Mouse (Mus musculus): ENCODE measurements around the gene Ppm1a.
"Not testable (repeated sequence)": the region's sequence is repeated elsewhere in the genome, so short reads cannot be mapped to it uniquely, and the experiment has no call there.

Gene Ppm1a

DNA sequence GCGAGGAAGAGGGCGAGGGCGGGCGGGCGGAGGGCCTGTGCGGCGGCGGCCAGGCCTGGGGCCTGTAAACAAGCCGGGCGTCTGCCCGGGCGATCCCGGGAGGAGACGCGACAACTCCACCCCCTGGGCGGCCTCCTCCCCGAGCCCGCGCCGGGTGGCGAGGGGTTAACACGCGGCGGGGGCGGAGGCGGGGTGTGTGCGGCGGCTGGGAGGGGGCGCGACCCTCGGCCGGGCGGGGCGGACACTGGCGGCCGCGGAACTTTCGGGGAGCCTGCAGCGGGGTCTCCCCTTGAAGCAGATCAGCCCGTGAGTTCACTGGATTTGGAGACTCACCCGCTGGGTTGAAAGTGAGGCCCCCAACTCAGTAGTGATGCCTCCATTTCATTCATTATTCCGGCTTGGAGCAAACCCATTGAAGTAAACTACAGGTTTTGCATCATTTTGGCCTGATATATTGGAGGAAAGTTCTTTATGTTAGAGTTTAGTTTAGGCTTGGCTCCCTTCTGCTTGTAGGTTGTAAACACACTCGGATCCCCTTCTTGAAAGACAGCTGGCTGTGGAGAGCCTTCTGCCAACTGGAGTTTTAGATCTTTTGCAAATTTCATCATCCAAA lies 4.5 kb downstream of the Ppm1a start:
- DNase-seq (ENCODE audit: low spot score in 2 of 2), result peak; percentile 60

DNA sequence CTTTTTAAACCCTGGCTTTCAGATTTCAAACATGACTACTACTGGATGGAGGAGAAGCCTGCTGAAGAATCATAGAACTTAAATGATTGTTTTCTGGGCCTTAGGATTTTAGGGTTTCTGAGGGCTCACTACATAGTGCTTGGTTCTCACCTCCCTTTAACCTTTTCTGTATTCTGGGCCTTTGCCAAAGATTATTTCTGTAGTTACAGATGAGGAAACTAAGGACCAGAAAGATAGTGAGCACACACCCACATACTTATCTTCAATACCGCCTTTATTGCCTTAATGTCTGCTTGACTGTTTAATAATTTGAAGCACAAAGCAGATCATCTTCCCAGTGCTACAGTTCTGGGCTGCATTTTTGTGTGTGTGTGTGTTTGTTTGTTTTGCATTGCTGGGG lies 5.2 kb downstream of the Ppm1a start:
- no peak for DNase-seq (ENCODE audit: low spot score in 2 of 2)

DNA sequence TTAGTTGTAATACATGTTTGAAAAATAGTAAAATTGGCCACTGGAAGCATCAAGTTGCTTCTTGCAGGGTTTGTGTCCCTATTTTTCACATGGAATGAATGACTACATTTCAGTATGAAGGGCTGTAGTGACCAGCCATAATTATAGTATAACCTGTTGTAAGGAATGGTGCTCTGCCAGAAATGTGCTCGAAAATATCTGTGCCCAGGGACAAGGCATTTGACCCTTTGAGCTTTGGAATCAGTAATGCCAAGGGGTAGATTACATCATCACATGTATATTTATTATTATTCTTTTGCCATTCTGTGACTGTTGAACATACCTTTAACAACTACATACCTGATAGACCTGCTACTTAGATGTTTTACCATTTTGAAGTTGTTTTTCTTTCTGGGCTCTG lies 5.9 kb downstream of the Ppm1a start:
- no peak for DNase-seq (ENCODE audit: low spot score in 2 of 2)

DNA sequence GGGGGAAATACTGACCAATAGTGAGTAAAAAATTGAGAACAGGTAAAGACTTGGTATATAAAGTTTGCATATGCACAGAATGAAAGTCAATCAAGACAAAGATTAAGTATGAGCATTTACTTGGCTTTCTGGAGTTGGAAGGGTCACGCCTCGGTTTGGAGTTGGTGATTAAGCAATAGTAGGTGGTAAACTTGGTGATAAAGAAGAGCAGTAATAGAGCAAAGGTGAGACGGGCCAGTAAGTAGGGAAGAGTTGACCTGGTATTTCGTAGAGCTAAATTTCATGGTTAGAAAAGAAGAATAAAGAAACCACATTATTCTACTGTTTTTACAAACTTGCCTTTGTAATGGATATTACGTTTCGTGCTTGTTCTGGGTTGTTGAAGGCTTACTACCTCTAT lies 10.6 kb downstream of the Ppm1a start:
- DNase-seq (ENCODE audit: low spot score in 2 of 2), result no peak

DNA sequence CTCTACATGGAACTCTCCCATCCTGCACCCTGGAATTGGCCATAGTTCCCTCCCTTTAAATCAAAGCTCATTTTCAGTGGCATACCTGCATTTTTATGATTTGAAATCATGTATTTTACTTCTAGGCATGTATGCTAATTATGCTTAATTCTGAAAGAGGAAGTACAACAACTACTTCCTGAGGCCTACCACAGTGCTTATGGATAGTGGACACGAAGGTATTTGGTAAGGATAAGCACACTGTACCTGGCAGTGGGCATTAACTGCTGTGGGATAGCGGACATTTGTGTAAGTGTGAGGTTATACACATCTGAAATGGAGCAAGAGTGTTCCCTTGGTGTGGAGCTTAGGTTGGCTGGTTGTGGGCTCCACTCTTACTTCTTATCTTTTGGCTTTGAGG lies 11.0 kb downstream of the Ppm1a start:
- DNase-seq (ENCODE audit: low spot score in 2 of 2), result no peak

DNA sequence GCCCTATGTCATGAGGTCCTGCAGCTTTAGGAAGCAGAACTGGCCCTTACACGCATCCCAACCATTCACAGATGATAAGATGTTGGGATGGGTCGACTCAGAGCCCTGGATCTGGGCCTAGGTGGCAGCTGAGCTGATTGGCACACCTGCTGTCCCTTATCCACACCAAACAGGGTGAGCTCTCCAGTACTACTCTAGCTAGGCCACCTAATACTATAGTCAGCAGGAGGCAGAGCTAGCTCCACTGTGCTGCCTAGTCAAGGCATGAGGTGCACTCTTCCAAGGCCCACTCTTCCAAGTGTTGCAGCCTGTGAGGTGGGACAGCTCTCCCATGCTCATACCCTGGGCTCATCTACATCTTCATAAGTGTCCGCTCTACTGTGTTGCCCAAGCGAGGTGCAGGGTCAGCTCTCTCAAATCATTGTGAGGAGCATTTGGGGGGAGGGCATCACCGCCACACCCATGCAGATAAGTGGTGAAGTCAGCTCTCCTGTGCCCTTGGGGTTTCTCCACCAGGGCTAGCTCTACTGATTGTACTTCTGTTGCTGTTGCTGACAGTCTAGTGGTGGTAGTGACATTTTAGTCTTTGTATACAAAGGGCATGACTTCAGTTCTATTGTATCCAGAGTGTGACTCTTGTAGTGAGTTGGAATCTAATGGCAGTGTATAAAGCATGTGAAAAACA lies 12.4 kb downstream of the Ppm1a start:
- DNase-seq (ENCODE audit: low spot score in 2 of 2), result no peak

DNA sequence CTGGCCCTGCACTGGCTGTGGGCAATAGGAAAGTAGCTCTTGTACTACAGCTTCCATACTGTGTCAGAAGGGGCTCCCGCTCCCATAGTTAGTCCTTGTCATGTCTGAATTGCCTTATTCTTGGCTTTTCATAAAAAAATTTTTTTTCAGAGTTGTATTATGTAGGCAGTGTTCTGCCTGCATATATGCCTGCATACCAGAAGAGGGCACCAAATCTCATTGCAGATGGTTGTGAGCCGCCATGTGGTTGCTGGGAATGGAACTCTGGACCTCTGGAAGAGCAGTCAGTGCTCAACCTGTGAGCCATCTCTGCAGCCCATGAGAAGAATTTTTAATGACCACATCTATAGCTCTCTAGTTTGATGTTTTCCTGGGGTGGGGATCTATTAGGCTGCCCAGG lies 13.9 kb downstream of the Ppm1a start:
- no peak for DNase-seq (ENCODE audit: low spot score in 2 of 2)

DNA sequence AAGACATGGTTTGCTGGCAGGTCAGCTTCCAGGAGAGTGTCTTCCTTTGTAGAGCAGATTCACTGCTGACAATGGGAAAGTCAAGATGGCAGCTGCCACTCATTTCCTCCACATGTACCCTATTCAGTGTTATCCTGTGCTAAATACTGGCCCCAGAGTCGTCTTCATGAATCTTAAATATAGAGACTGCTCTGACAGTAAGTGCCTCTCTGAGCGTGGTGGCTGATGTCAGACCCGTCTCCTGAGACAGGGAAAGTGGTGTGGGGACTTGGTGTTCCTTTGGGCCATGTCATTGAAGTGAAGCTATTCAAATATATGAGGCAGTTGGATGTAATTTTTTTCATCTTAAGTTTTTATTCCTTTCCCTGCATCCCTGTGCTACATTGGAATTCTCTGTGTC lies 14.5 kb downstream of the Ppm1a start:
- DNase-seq (ENCODE audit: low spot score in 2 of 2), result no peak

DNA sequence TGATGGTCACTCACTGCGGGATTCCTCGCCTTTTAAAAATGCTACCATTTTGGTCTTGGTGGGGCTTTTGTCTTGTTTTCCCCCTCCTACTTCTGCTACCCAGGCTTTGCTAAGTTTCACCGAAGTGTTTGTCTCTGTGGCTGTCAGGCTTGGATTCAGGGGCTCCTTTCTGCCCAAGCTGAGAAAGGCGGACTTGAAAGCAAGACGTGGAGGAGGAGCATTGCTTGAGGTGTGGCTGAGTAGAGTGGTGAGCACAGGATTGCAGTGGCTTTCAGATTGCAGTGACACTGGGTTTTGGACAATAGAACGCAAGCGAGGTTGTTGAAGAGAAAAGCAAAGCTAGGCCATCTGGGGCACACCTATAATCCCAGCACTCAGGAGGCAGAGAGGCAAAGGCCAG lies 16.7 kb downstream of the Ppm1a start:
- DNase-seq (ENCODE audit: low spot score in 2 of 2), result no peak

DNA sequence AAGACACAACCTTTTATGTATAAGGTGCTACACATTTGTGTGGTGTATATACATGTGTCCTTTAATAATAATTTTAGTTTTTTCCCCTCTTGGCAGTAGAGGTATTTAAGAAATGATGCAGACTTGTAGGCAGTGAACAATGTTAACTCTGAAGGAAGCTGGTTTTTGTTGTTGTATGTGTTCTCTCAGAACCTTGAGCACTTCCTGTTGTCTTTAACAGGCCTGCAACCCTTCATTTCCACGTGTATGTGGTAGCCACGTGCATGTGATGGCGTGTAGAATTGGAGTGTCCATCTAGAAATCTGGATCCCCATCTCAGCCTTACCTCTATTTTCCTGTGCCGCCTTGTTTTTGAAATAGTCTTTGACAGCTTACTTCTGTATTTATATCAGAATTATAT lies 20.0 kb downstream of the Ppm1a start:
- no peak for DNase-seq (ENCODE audit: low spot score in 2 of 2)

DNA sequence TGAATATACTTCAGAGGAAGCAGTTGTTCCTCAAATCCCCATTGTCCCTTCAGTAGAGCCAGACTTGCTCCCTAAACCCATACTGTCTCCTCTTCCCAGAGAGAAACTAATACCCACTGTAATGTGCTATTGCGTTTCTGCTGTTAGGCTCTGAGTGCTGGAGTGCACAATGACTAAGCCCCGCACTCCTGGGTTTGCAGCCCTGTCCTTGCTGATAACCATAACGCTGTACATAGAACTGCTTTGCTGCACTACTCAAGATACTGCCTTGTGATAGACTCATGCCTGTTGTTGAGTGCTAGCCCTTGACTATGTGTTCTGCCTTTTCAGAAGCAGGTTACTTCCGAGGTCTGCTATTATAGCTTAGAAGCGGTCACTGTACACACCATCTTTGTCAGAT lies 22.9 kb downstream of the Ppm1a start:
- no peak for DNase-seq (ENCODE audit: low spot score in 2 of 2)

DNA sequence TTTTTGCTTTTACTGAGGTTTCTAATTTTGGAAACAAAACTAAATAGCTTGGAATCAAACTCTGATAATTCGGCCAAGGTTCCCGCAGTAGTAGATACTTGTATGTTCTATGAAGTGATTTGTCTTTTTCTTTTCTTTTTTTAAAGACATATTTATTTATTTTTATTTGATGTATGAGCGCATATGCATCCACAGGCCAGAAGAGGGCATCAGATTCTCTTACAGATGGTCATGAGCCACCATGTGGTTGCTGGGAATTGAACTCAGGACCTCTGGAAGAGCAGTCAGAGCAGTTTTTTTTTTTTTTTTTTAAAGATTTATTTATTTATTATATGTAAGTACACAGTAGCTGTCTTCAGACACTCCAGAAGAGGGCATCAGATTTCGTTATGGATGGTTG lies 25.5 kb downstream of the Ppm1a start:
- not testable (repeated sequence) for DNase-seq (ENCODE audit: low spot score in 2 of 2)

DNA sequence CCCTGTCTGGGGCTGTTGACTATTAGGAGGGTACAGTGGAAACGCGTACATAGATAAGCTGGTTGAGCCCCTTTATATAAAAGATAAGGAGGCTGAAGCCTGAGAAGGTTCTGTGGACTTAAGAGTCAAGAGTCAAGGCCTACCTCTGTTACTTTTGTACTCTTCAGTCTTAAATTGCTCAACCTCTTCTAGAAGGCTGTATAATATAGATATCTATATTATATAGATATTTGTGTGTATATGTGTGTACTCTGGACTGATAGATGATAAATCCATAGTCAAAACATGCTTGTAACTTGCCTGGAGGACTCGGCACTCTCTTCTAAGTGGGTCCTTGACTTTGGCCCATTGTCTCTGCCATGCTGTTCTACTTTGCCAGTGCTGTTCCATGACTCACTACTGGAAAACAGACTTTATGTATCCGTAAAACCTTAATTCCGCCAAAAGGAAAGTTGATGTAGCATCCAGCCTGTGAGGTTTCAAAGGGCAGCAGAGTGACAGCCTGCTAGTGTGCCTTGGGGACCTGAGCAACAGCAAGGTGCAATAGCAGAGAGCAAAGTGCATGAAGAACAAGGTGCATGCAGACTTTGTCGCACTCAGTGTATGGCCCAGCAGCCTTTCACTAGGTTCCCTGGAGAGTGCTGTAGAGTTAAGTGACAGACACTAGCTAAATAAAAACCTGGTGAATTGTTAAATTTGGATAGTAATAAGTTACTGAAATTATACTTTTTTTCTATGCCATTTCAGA lies 28.1 kb downstream of the Ppm1a start:
- DNase-seq (ENCODE audit: low spot score in 2 of 2), result no peak

DNA sequence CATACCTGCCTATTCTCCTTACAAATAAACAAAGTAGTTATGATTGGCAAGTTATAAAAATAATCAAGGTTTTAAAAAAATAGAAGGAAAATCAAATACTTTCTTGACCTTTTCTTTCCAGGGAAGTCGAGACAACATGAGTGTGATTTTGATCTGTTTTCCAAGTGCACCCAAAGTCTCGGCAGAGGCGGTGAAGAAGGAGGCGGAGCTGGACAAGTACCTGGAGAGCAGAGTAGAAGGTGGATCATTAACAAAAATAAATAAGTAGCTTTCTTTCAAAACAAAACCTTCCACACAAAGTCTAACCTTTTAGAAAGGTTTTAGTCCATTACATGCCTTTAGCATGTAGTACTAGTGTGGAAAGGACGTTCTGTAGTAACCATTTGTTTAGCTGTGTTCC lies 29.3 kb downstream of the Ppm1a start:
- DNase-seq (ENCODE audit: low spot score in 2 of 2), result no peak

DNA sequence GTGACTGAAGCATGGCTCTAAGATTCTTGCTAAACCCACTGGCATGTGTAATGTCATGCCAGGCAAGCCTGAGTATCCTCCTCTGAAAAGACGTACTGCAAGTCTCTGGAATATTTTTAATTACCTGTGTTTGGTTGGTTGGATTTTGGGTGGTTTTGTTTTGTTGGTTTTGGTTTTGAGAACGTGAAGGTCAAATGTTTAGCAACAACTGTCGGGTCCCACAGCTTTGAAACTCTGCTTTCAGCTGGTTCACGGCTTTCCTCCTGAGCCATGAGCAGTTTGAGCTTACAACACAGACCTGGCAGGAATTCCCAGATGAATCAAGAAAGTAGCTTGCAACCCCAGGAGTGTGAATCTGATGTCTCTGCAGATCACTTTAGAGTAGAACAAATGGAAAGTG lies 29.7 kb downstream of the Ppm1a start:
- DNase-seq (ENCODE audit: low spot score in 2 of 2), result no peak

DNA sequence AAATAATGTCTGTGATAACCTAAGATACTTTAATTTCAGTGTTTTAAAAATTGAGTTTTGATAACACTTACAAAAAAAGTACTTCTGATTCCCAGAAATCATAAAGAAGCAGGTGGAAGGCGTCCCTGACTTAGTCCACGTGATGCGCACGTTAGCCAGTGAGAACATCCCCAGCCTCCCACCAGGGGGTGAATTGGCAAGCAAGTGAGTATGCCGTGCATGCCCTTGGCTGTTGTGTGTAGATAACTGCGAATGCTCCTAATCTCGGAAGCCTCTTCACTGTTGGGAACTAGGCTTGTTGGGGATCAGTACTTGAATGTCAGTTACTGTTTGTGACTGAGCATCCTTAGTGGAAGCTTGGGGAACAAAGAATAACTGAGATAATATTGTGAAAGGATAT lies 33.3 kb downstream of the Ppm1a start:
- DNase-seq (ENCODE audit: low spot score in 2 of 2), result no peak

DNA sequence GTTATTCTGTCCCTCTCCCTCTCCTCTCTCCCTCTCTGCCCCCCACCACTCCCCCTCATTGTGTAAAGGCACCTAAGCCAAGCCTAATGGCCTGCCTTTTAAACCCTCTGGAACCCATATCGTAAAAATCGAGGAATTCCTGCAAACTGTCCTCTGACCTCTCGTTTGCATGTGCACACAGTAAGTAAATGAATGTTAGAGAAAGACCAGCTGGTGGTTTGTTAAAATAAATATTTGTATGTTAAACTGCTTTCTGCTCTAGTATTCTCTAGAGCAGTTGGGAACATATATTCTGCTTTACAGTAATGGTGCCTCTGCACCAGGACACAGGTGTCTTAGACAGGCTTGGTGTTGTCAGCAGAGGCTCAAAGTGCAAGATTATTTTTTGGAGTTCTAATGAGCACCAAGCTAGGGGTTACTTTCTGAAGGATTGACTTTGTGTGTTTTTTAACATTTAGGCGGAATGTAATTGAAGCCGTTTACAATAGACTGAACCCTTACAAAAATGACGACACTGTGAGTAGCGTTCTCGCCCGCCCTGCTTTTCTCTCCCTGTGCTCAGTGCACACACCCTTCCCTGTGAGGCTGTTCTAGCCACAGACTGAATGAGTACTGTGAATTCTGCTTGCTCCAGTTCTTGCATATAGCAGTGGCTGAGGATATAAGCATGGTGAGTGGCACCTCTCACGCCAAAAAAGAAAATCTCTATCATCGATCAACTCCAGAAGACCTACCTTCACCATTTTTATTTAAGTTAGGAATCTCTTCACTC lies 35.3 kb downstream of the Ppm1a start:
- DNase-seq (ENCODE audit: low spot score in 2 of 2), result no peak

DNA sequence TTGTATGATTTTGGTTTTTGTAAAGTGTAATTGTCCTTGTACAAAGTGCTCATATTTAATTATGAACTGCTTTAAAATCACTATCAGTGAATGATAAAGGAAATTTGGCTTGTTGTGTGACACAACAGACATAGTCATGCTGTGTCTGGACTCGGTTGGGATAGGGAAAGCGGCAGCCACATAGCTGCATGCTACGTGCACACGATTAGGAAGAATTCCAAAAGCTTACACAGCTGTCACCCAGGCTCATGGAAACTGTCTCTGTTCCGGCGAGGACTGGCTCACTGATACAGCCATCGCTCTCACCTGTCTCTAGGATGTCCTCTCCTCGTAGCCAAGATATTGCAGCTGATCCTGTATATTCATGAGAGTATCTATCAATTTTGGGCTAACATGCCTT lies 36.7 kb downstream of the Ppm1a start:
- DNase-seq (ENCODE audit: low spot score in 2 of 2), result no peak

DNA sequence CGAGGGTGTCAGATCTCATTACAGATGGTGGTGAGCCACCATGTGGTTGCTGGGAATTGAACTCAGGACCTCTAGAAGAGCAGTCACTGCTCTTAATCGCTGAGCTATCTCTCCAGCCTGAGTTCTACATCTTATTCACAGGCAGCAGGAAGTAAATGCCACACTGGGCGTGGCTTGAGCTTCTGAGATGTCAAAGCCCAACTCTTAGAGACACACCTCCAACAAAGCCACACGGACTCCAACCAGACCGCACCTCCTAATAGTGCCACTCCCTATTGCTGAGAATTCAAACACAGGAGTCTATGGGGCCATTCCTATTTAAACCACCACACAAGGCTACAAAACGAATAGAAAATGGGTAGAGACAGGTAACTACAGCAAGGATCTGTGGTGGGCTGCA lies 52.5 kb downstream of the Ppm1a start:
- DNase-seq (ENCODE audit: low spot score in 2 of 2), result no peak

DNA sequence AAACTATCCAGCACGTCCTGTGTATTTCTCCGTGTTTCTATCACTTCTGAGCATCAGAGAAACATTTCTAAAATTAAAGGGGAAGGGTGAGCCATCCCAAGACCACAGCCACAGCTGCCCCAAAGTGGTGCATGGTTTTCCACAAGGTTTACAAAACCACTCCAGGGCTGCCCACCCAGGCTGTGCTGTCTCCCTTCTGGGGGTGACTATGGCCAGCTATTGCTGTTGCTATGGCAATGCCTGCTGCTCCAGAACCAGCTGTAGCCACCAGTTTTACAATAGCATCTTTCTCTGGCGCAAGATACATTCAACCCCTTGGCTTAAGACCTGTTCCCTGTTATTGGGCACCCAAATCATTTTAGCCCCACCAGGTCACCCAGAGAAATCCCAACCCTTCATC lies 54.3 kb downstream of the Ppm1a start:
- DNase-seq (ENCODE audit: low spot score in 2 of 2), result no peak

DNA sequence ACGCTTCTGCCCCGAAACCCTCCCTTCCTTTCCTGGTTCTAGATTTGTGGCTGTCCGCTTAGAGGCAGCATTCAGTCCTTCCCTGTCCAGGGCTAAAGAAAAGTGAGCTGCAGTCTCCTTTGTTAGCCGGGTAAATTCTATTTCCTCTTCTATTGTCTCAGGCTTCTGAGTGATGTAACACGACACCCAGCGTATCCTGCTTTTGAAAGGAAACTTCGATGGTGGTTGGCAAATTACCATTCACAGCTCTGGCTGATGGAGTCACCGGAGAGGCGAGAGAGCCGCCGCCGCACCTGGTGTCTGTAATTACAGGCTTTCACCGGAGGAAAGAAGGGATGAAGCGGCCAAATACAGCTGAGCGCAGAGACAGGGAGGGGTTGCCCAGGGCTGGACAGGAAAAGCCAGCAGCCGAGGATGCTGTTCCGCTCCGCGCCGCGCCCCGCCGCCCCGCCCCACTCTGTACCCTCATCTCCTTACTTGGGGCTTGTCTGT lies 63.7 kb downstream of the Ppm1a start:
- DNase-seq (ENCODE audit: low spot score in 2 of 2), result peak in 1 of 2 experiments; percentile 5

DNA sequence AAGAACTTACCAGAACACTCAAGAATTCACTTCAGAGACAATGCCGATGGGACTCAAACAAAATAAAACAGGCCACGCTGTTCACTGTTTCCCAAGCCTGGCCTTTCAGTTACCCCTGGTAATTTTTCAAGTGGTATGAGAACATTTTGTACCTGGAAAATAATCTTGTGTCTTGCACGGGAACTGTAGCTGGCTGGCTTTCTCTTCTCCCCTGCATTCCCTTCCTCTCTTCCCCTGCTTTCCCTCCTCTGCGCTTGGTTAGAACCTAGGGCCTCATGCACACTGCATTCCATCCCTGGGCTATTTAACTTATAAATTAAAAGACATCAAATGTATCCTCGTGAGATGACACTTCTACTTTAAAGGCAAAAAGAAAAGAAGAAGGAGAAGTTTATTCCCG lies 64.3 kb downstream of the Ppm1a start:
- DNase-seq (ENCODE audit: low spot score in 2 of 2), result no peak

All from urinary bladder, adult 18-20 months (tissue).